Mouse (Mus musculus): Measurements from ENCODE around the gene Uqcrq.

The Uqcrq gene

DNA sequence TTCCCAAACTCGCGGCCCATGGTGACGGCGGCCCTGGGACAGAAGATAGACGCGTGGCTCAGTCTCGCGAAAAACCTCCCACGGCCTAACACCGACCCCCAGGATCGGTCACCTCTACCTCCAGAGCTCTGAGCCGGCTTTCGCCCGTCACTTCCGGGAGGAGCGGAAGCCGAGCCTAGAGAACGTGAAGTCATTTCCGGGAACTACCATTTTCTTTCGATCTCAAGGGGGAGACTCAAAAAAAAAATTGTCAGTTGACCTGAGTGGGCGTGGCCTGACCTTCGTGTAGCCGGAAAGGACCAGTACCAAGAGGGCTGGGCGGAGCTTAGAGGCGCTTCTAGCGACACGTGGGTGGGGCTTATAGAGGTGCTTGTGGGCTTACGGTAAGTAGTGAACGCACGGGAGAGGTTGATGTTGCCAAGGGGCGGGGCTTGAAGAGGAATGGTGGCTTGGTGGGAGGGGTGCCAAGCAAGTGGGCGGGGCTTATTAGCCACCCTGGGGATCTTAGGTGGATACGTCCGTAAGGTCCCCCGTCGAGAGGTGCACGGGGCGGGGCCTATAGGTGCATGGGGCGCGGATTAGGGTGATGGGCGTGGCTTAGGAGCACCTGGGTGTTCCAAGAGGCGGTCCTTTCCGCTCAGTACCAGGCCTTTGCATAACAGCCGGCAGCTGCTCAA is at the start of gene Uqcrq, which contains the start of gene Gdf9:
Gene Uqcrq (minus strand): TSS at position 162 of the 677 bp plus-strand sequence.
Gene Gdf9 (plus strand): TSS at position 354 of the 677 bp plus-strand sequence.
- DNase-seq: peak; percentile 100

- peak; percentile 85 to 87 for DNase-seq
These were observed 49.2 kb upstream of the Uqcrq start, which contains the start of the genes Gm9945 and Sowaha for GRCm38 (mm10) chr11:53479783-53480301. TSS of gene Gm9945 (plus strand) at chr11:53480166. TSS of gene Sowaha (minus strand) at chr11:53480274.

GRCm38 (mm10) chr11:53479171-53479782 is 48.6 kb upstream of the Uqcrq start:
- DNase-seq: peak in 1 of 2 experiments; percentile 51

DNA sequence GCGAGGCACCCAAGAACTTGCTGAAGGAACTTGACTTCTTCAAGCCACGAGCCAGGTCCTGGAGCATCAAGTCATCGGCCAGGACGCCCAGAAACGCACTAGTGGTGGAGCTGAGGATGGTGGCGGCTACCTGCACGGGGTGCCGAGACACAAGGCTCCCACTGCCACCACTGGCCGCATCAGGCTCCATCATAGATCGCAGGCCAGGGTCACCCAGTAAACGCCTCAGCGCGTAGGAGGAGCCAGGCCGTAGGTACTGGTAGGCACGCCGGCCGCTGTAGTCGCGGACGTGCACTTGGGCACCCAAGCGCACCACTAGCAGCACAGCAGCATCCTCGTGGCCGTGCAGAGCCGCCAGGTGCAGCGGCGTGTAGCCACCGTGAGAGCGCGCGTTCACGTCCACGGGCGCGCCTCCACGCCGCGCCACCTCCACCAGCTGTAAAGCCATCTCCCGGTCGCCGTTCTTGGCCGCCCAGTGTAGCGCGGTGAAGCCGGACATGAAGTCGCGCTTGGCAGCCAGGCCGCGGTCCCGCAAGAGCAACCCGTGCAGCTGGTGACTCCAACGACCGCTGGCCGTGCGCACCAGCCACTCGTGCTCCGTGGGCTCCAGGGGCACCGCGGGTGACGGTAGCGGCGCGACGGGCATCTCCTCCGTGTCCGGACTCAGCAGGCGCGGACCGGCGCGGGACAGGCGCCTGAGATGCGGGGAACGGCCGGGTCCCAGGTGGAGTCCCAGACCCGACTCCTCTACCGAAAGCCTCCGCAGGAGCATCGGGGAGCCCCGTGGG is 47.9 kb upstream of the Uqcrq start:
- peak; percentile 51 to 73 for DNase-seq

- DNase-seq: no peak
These were observed 47.2 kb upstream of the Uqcrq start for GRCm38 (mm10) chr11:53477833-53478232.

- DNase-seq: no peak
These were observed 45.0 kb upstream of the Uqcrq start for GRCm38 (mm10) chr11:53475620-53476019.

- DNase-seq: no peak
These were observed 42.1 kb upstream of the Uqcrq start for GRCm38 (mm10) chr11:53472709-53473108.

DNA sequence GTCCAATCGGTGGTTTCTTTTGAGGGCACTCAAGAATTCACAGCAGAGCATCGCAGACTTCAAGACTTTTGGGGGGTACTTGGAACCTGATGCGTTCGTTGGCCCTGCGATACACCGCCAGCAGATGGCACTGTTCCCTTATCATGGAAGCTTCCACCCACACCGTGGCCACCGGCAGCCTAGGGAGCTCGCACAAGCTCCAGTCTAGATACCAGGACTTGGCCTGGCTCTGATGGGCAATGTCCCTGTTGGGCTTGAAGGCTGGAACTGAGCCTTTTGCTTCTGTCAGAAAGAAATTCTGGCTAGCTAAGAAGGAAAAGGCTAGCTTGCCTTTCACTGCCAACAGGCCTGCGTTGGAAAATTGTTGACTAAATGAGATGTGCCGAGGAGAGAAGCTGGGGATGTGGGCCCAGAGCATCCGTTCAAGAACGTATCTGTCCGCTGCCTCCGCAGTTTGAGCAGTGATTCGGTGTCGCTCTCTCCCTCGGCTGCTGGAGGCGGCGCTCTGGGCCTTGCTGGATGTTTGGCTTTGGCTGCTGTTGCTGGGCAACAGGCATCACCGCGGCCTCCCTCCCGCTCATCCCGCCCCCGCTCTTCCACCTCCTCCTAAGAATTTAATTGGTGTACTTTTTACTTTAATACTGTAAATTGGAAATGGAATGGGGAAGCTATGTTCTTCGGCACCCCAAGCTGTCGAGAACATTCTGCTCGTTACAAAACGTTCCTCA is 39.5 kb upstream of the Uqcrq start, which contains the start of gene Gm9837:
Gene Gm9837 (minus strand): TSS at position 512 of the 728 bp plus-strand sequence.
- DNase-seq: peak; percentile 95 to 96

DNA sequence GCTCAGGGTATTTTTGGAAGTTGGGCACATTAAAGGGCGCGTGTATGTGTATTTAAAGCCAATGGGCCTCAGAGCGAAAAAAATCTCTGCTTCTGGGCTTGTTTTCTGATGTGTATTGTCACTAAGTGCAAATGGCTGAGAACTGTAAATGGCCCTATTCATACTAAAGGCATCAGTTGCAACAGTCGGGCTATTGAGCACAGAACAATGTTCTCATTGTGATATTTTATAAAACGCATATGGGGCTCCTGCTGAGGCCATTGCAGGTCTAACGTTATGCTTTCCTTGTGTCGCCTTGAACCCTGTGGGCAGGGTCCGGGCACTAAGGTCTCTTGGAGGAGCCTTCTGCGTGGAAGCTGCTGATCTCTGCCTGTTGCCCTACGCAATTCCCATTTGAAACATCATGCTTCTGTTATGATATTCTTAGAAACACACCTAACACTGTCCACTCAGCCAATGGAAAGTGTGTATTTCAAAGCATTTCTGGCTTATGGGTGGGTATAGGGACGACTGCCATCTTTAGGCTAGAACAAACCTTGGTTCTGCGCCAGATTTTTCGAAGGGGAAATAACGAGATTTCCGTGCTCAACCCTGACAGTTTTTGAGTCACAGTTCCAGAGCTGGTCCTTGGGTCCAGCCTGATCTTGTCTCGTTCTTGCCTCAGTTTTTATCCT is 38.8 kb upstream of the Uqcrq start:
- DNase-seq: no peak

DNA sequence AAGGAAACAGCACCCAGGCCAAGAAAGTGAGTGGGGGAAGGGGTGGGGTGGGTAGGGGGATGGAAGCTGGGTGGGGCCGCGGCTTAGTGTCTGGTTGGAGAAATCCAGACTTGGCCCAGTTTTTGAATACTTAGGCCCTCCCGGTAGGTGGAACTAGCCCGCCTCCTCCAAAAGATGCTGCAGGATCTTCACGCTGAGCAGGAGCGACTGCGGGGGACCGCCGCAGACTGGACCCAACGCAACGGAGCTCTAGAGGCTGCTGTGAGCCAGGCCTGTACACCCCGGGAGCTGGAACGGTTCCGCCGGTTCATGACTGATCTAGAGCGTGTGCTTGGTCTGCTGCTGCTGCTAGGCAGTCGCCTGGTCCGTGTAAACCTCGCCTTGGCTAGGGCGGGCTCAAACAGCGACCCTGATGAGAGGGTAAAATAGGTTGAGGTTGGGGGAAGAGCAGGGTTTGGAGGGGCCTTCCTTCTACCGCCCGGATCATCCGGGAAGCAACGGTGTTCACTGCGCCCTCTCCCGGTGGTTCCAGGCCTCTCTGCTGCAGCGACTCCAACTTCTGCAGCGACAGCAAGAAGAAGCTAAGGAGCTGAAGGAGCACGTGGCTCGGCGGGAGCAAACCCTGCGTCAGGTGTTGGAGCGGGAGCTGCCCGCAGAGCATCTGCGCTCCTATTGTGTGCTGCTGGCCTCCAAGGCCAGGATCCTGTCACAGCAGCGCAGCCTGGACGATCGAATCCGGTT is 35.8 kb upstream of the Uqcrq start:
- DNase-seq: peak; percentile 92

DNA sequence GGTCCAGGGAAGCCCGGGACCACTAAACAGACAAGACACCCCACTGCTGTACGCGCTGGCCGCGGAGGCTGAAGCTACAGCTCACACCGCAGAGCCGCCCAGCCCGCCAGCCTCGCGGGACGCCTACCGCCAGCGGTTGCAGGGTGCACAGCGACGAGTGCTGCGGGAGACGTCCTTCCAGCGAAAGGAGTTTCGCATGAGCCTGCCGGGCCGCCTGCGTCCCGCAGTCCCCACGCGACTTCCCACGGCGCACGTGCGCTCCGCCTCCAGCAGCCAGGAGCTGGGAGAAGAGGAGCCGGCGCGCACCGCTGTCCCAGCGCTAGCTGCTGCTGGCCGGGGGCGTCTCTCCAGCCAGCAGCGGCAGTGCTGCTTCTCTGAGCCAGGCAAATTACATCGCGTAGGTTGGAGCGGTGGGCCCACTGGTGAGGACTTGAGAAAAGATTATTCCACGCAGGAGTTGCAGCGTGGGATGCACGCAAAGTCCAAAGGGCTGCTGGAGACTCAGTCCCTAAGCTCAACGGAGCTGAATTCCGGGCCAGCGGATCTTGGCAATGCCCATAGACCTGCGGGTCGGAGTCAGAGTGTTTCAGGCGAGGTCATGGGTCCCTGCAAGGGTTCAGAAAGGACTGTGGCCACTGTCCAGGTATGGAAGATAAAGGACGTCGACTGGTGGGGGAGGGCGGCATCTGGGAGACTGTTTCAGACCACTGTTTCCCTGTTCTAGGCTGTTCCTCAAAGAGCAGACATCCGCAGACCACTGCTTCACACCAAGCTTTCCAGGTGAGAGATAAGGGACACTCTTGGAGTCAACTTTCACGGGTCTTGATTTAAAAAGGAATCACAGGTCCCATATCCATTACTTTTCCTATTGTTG is 33.2 kb upstream of the Uqcrq start:
- peak in 1 of 2 experiments; percentile 43 for DNase-seq

DNA sequence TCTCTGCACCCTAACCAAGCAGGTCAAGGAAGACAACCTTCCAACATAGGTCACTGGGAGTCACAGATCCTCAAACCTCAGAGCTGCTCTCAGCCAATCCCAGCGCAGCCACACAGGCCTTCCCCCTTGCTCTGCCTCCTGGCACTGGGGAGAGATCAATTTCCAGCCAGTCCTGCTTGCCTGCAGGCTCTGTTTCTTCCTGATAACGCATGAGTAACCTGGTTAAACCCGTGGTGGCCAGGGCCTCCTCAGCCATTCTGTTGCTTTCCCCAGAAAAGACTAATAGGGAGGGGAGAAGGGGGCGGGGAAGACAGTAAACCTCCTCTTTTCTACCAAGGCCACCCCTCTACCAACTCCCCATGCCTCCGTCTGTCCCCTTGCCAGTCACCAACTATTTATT is 31.1 kb upstream of the Uqcrq start:
- no peak for DNase-seq

GRCm38 (mm10) chr11:53460192-53460591 is 29.6 kb upstream of the Uqcrq start:
- no peak for DNase-seq

DNA sequence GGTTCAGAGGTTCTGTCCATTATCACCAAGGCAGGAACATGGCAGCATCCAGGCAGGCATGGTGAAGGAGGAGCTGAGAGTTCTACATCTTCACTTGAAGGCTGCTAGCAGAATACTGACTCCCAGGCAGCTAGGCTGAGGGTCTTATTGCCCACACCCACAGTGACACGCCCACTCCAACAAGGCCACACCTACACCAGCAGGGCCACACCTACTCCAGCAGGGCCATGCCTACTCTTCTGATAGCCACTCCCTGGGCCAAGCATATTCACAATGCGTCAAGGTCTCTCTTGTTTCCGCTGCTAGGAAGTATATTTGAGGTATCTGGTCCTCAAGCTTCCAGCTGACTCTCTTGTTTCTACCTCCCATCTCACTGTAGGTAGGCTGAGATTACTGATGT is 28.4 kb upstream of the Uqcrq start:
- DNase-seq: no peak

DNA sequence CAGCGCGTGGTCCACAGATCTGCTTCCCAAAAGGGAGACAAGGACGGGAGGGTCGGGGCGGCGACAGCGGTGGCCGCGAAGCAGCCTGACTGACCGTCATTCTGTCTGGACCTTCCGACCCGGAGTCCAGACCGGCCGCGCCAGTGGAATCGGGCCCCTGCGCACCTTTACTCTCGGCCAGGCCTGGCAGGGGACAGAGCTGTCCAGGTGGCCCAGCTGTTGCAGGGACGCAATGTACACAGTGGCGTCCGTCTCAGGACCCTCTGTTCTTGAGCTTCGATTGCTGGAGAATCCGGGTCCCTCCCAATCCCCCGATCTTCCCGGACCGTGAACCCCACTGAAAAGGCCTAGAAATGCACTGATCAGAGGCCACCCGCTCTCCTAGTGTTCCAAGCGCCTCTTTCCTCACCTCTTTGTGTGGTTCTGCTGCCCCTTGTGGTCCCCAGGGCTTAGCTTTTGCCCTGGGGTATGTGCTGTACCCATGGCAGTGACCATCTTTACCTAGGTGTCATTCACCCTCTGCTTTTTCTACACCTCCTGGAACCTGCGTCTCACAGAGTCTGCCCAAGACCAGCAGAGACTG is 26.8 kb upstream of the Uqcrq start:
- DNase-seq: no peak

- DNase-seq: peak; percentile 60 to 77
These were observed 26.1 kb upstream of the Uqcrq start, which contains the start of the genes Gm10447 and Shroom1 for GRCm38 (mm10) chr11:53456474-53457371. TSS of gene Gm10447 (minus strand) at chr11:53457110. TSS of gene Shroom1 (plus strand) at chr11:53457205.

GRCm38 (mm10) chr11:53453031-53453430 is 22.4 kb upstream of the Uqcrq start:
- no peak for DNase-seq

- DNase-seq: peak; percentile 59 to 67
These were observed 21.8 kb upstream of the Uqcrq start for GRCm38 (mm10) chr11:53452396-53452795.

Data from cerebellum, adult 18-20 months (tissue).